Mouse (Mus musculus) hindbrain, embryonic 12.5 days (tissue): ENCODE measurements around the gene Rpl21. TPM values are rescaled to one million over a fixed set of nuclear protein-coding genes. Genes with fewer than 3 reads are reported as not detected.

Experiments used
- ATAC-seq: fragments of 200-750 bp; cut with Nextera tagmentation; 2 replicates; pipeline ENCODE4 v1.8.0; 2017; ENCODE audit warnings: moderate TSS enrichment; ENCODE audit not compliant: low FRiP score
- H3K27ac ChIP-seq: fragments of 300-500 bp; sonication (generic); 2 replicates; pipeline ENCODE4 v1.5.1; 2016; ENCODE audit warnings: mild to moderate bottlenecking
- H3K27me3 ChIP-seq: fragments of 300-500 bp; sonication (generic); 2 replicates; pipeline ENCODE4 v1.6.1; 2016; ENCODE audit warnings: mild to moderate bottlenecking
- H3K36me3 ChIP-seq: fragments of 300-500 bp; sonication (generic); 2 replicates; pipeline ENCODE4 v1.6.1; 2016; ENCODE audit warnings: mild to moderate bottlenecking
- H3K4me1 ChIP-seq: fragments of 300-500 bp; sonication (generic); 2 replicates; pipeline ENCODE4 v1.6.1; 2016
- H3K4me2 ChIP-seq: fragments of 300-500 bp; sonication (generic); replicated peaks from 2 replicates; pipeline ENCODE4 v1.6.1; 2016; ENCODE audit warnings: mild to moderate bottlenecking
- H3K4me3 ChIP-seq: fragments of 300-500 bp; sonication (generic); 2 replicates; pipeline ENCODE4 v1.5.1; 2016; ENCODE audit warnings: mild to moderate bottlenecking
- H3K9ac ChIP-seq: fragments of 300-500 bp; sonication (generic); 2 replicates; pipeline ENCODE4 v1.6.1; 2016; ENCODE audit warnings: mild to moderate bottlenecking, moderate library complexity
- H3K9me3 ChIP-seq: fragments of 300-500 bp; sonication (generic); replicated peaks from 2 replicates; pipeline ENCODE4 v1.6.1; 2016; ENCODE audit warnings: mild to moderate bottlenecking
- WGBS: fragments of 180-500 bp; shearing (Covaris S2); methylation state at CpG from one replicate; pipeline ENCODE4 v1.1.7; 2016; 5-methylcytosine and 5-hydroxymethylcytosine counted together
- polyA plus RNA-seq: library from polyadenylated mRNA; unstranded; fragments of >200 nt; fragmentation: Nextera tagmentation; extraction: Ambion mirVana; gene quantifications from 2 replicates; pipeline ENCODE4 v1.2.1, GENCODE M21; 2016

The Rpl21 gene
- polyA plus RNA-seq, 1 experiment from 2014 or later, result 406 TPM

DNA sequence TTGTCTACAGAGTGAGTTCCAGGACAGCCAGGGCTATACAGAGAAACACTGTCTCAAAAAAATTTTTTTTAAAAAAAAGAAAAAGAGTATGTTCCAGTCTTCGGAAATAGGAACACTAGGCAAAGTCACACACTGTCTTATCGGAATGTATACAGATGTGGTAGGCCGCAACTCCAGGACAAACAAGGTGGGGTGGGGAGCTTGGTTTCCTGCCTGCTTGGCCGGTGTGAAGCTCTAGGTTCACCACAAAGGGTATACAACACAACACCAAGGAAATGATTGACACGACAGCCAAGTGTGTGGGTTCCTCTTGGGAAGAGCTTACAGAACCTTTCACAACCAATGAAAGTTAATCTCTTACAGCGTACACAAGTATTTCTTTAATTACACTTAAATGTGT is 49.6 kb downstream of the Rpl21 start:
- H3K4me1 ChIP-seq, result no peaks in the 10 kb centered on the region
- no peak overlapping the region for H3K4me3 ChIP-seq
- no peaks in the 10 kb centered on the region for H3K9me3 ChIP-seq
- ATAC-seq, result no peak
- H3K9ac ChIP-seq, result no peak overlapping the region
- H3K4me2 ChIP-seq, result no peak overlapping the region
- WGBS, result 87% methylated on average over 6 of the region's 6 CpGs
- H3K27ac ChIP-seq, result no peak overlapping the region
- H3K36me3 ChIP-seq, result no peaks in the 10 kb centered on the region
- H3K27me3 ChIP-seq, result 0 out of 2 replicates have a peak, but pooled peaks cover 3% of the 10 kb centered on the region

DNA sequence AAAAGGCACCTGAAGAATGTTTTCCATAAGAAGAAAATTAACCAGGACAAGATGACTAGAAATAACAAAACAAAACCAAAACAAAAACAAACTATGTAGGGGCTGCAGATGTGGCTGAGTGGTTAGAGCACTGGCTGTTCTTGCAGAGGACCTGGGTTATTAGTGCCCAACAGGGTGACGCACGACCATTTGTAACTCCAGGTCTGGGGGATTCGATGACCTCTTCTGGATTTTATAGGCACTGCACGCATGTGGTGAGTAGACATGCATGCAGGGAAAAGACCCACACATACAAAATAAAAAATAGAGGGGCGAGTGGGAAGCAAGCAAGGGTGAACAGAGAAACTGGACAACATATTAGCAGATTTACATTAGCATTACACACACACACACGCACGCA is 50.4 kb downstream of the Rpl21 start:
- Histone ChIP-seq H3K27me3 (0 out of 2 replicates have a peak, but pooled peaks cover 3% of the 10 kb centered on the region), H3K27ac (no peak overlapping the region), H3K9ac (no peak overlapping the region), H3K4me2 (no peak overlapping the region), H3K4me3 (no peak overlapping the region), H3K36me3 (no peaks in the 10 kb centered on the region), H3K4me1 (no peaks in the 10 kb centered on the region), H3K9me3 (no peaks in the 10 kb centered on the region)
- WGBS, result 74% methylated on average over 7 of the region's 7 CpGs
- ATAC-seq, result no peak

DNA sequence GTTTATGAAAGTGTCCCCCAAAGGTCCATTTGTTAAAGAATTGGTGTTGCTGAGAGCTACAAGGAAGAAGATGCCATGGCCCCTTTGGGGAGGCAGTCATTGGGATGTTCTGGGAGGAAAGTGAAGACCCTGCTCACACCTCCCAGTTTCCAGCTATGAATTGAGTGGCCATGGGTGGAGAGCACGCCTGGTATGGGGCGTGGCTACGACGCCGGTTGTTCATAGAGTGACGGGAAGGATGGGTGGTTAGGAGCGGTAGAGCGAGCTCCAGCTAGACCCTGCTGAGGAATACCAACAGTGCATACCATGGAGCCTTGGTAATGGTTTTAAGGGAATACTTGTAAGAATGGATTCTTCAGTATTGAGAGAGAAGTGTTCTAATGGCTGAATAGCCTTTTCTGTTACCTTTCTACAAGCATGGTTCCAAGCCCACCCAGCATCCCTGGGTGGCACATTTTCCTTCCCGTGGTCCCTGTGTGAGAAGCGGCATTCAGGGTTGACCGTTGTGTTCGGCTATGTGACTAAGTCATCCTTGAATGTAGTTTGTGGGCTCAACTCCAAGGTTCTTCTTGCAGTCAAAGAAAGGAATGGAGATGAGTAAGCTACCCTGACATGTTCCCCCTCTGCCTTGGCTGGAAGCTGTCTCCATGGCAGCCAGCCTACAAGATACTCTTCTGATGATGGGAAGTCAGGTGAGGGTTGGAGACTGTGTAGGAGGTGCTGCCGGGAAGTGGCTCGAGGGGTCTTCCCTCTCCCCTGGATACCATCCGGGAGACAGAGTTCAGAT is 51.0 kb downstream of the Rpl21 start:
- ATAC-seq, result no peak
- WGBS, result 88% methylated on average over 15 of the region's 15 CpGs
- H3K4me2 ChIP-seq, result no peak overlapping the region
- H3K4me1 ChIP-seq, result no peaks in the 10 kb centered on the region
- no peak overlapping the region for H3K9ac ChIP-seq
- H3K27ac ChIP-seq, result no peak overlapping the region
- 0 out of 2 replicates have a peak, but pooled peaks cover 3% of the 10 kb centered on the region for H3K27me3 ChIP-seq
- no peaks in the 10 kb centered on the region for H3K36me3 ChIP-seq
- no peaks in the 10 kb centered on the region for H3K9me3 ChIP-seq
- no peak overlapping the region for H3K4me3 ChIP-seq

Other genes with a start within 250 kb of the Rpl21 start
- gene Gpr12, start 247.7 kb upstream of the Rpl21 start, polyA plus RNA-seq, result 0.77 and 1.1 TPM in 2 replicates
- 21.0 and 21.5 TPM in 2 replicates for gene Usp12, start 37.9 kb upstream of the Rpl21 start, polyA plus RNA-seq
- gene Rasl11a, start 12.2 kb downstream of the Rpl21 start, polyA plus RNA-seq, result 11.0 and 13.4 TPM in 2 replicates
- 89.1 and 97.1 TPM in 2 replicates for gene Gtf3a, start 115.8 kb downstream of the Rpl21 start, polyA plus RNA-seq
- gene Mtif3, start 130.9 kb downstream of the Rpl21 start, polyA plus RNA-seq, result 23.5 and 24.6 TPM in 2 replicates
- 8.8 and 9.4 TPM in 2 replicates for gene Lnx2, start 243.7 kb downstream of the Rpl21 start, polyA plus RNA-seq
- gene Polr1d, start 244.2 kb downstream of the Rpl21 start, polyA plus RNA-seq, result 95.1 and 98.0 TPM in 2 replicates